Mouse (Mus musculus) stomach, postnatal 0 days (tissue): ENCODE measurements around the gene Sphk1.

Source experiments
- CTCF ChIP-seq: IDR thresholded peaks from 2 replicates; pipeline ENCODE4 v1.5.1; 2016; ENCODE audit warnings: antibody characterized with exemption, low read depth, mild to moderate bottlenecking, moderate library complexity
- EP300 ChIP-seq: optimal IDR thresholded peaks from 2 replicates; pipeline ENCODE3; 2016; ENCODE audit warnings: antibody characterized with exemption

DNA sequence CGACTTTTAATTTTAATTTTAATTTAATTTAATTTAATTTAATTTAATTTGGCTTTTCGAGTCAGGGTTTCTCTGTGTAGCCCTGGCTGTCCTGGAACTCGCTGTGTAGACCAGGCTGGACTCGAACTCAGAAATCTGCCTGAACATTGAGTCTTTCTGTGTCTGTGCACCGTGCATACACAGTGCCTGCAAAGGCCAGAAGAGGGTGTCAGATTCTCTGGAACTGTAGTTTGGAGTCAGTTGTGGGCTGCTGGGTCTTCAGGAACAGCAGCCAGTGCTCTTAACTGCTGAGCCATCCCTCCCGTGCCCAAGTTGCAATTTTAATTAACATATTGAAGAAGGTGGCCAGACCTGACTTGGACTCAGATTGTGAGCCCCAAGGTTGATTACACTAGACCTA is 39.4 kb upstream of the Sphk1 start:
- TF ChIP-seq CTCF = peak; percentile 52
- no peak for TF ChIP-seq EP300
